In the genomic region with DNA sequence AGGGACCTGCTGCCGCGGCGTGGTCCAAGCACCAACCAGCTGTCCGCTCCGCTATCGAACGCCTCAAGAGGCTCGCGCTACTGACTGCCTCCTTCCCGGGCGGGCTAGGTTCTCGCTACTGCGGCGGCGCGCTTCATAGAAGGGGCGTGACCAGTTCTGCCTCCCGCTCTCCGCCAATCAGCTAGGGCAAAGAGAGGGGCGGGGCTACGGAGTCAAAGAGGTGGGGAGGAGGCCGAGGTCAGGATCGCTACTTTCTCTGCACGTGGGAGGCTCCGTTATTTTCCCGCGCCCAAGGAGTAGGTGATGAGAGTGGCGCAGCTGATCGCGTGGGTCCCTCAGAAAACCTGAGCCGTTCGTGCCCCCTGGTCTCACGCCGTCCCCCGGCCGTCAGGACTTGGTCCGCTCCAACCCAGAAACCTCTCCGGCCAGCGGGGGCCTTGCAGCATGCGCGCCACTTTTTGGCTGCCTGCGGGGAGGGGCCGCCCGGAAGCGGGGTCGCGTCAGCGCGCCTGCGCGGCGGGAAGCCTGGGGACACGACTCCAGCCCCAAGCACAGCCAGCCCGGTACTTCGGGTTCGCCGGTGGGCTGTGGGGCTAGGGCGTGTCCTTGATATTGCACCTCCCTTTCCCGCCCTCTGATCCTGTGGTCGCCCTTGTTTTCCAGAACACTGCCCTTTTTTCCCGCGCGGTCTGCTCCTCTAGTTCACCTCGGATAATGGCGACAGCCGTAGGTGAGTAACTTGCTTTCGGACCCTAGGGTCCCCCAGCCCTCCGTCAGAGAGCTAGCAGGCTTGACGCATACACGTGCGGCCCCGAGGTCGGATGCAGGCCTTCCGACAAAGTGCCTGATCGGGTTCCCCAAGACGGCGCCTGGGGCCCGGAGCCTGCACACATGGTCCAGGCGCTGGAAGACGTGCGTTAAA, we compare ENCODE assay signal across 7 mouse cellular contexts. TPM values are rescaled to one million over a fixed set of nuclear protein-coding genes. Genes with fewer than 3 reads are reported as not detected.
A peak's percentile ranks its signal among the peaks of the same experiment; 100 is the strongest.
DNase-seq lines count a peak whose midpoint lies in the region; ATAC-seq and TF ChIP-seq lines count a peak whose summit lies in the region.

A gene (plus strand): TSS at position 202 of the 922 bp plus-strand sequence.
A gene (minus strand): TSS at position 473 of the 922 bp plus-strand sequence.

- peak within 1 kb of the TSS; percentile 71 for H3K27ac ChIP-seq in intestine, postnatal 0 days (ENCODE audit: low read depth, low read length)
- H3K27ac ChIP-seq in midbrain, embryonic 12.5 days (replicated peaks), result peak within 1 kb of the TSS; percentile 84
- peak within 1 kb of the TSS; percentile 80 for H3K27ac ChIP-seq in small intestine, adult 2 months (ENCODE audit: insufficient read depth, low read depth, low read length)

- peaks cover under 1% of the 10 kb centered on the region; the same call in 1 of the 2 replicates for H3K36me3 ChIP-seq in intestine, postnatal 0 days (ENCODE audit: control insufficient read depth, insufficient read depth)
- H3K36me3 ChIP-seq in midbrain, embryonic 12.5 days, result peaks cover 15% of the 10 kb centered on the region; the same call in 1 of the 2 replicates
- H3K36me3 ChIP-seq in small intestine, adult 2 months (ENCODE audit: control insufficient read depth, insufficient read depth, low read length), result no peaks in the 10 kb centered on the region; the same call in 1 of the 2 replicates

- under 1% methylated on average over 81 of the region's 81 CpGs for WGBS in intestine, postnatal 0 days
- WGBS in midbrain, embryonic 12.5 days, result under 1% methylated on average over 81 of the region's 81 CpGs
- under 1% methylated on average over 81 of the region's 81 CpGs for WGBS in small intestine, adult 2 months

- TF ChIP-seq CTCF in intestine, postnatal 0 days (IDR thresholded peaks at IDR 0.05; ENCODE audit: low read depth), result peak; percentile 24; the same call in 1 of the 2 replicates
- no peak for TF ChIP-seq CTCF in small intestine, adult 2 months (IDR thresholded peaks at IDR 0.05; ENCODE audit: extremely low read depth, insufficient read length, insufficient replicate concordance, low read depth, low read length)

- DNase-seq in adrenal gland, adult 8-10 months, result peak; percentile 98
- peak; percentile 98 for DNase-seq in embryo, embryonic 9.5 days (ENCODE audit: extremely low spot score)
- peak; percentile 96 to 99 for DNase-seq in gastrocnemius, postnatal 4 days (ENCODE audit: low spot score in 2 of 2)
- DNase-seq in left cerebral cortex, postnatal 4 days, result peak; percentile 99

- intact Hi-C loops in left cerebral cortex, postnatal 4 days (cut with DNase I), result no loop called here

- peak; percentile 96 for ATAC-seq in intestine, postnatal 0 days
- ATAC-seq in midbrain, embryonic 12.5 days (ENCODE audit: low FRiP score, low read depth), result peak; percentile 97

- H3K4me1 ChIP-seq in intestine, postnatal 0 days (replicated peaks; ENCODE audit: control insufficient read depth, insufficient read depth, low read length), result no peaks in the 10 kb centered on the region
- H3K4me1 ChIP-seq in midbrain, embryonic 12.5 days, result peaks cover 27% of the 10 kb centered on the region
- H3K4me1 ChIP-seq in small intestine, adult 2 months (ENCODE audit: control insufficient read depth, insufficient read depth, insufficient read length, low read length), result peaks cover 10% of the 10 kb centered on the region; the same call in 1 of the 2 replicates

- no peaks in the 10 kb centered on the region for H3K27me3 ChIP-seq in intestine, postnatal 0 days (replicated peaks; ENCODE audit: control insufficient read depth, insufficient read depth, low read length)
- H3K27me3 ChIP-seq in midbrain, embryonic 12.5 days, result no peaks in the 10 kb centered on the region
- H3K27me3 ChIP-seq in small intestine, adult 2 months (ENCODE audit: control insufficient read depth, insufficient read depth, low read length), result no peaks in the 10 kb centered on the region

- H3K9me3 ChIP-seq in intestine, postnatal 0 days (ENCODE audit: control insufficient read depth), result no peaks in the 10 kb centered on the region
- no peaks in the 10 kb centered on the region for H3K9me3 ChIP-seq in midbrain, embryonic 12.5 days

- peak within 1 kb of the TSS; percentile 73 for H3K4me3 ChIP-seq in intestine, postnatal 0 days (ENCODE audit: low read depth, low read length)
- H3K4me3 ChIP-seq in midbrain, embryonic 12.5 days, result peak within 1 kb of the TSS; percentile 51
- H3K4me3 ChIP-seq in small intestine, adult 2 months (ENCODE audit: low read depth, low read length), result peak within 1 kb of the TSS; percentile 73

- H3K9ac ChIP-seq in intestine, postnatal 0 days (ENCODE audit: low read depth, low read length), result peak within 1 kb of the TSS; percentile 59
- H3K9ac ChIP-seq in midbrain, embryonic 12.5 days (replicated peaks), result peak within 1 kb of the TSS; percentile 65

- peak within 1 kb of the TSS; percentile 90 for H3K4me2 ChIP-seq in intestine, postnatal 0 days (replicated peaks; ENCODE audit: low read depth)
- peak within 1 kb of the TSS; percentile 95 for H3K4me2 ChIP-seq in midbrain, embryonic 12.5 days (replicated peaks)

- TF ChIP-seq POLR2A in small intestine, adult 2 months (IDR thresholded peaks at IDR 0.05; ENCODE audit: low read depth, low read length), result peak; percentile 40; the same call in 1 of the 2 replicates

RNA-seq across cellular contexts. Expression of the first gene that starts in this region (rescaled TPM):
- 100 to 1,000 TPM; 160 to 214 (median 189) TPM for total RNA-seq in adrenal gland, adult 8-10 months (2022)
- total RNA-seq in gastrocnemius, postnatal 4 days (2021), result 100 to 1,000 TPM; 150 to 154 TPM
- 44.3 and 44.9 TPM in 2 replicates for polyA plus RNA-seq in intestine, postnatal 0 days (2015; fragmentation: Nextera tagmentation; extraction: Ambion mirVana)
- total RNA-seq in left cerebral cortex, postnatal 4 days (2021), result 100 to 1,000 TPM; 109 to 118 TPM
- polyA plus RNA-seq in midbrain, embryonic 12.5 days (2016; fragmentation: Nextera tagmentation; extraction: Ambion mirVana), result 288 and 297 TPM in 2 replicates
- 5.9 and 6.1 TPM in 2 replicates for polyA plus RNA-seq in small intestine, adult 2 months (2012; rRNA removed)

RNA-seq across cellular contexts. Expression of the second gene that starts in this region (rescaled TPM):
- 10 to 100 TPM; 15.8 to 26.3 (median 19.0) TPM for total RNA-seq in adrenal gland, adult 8-10 months (2022)
- total RNA-seq in gastrocnemius, postnatal 4 days (2021), result 10 to 100 TPM; 35.6 to 39.2 TPM
- 6.5 and 7.3 TPM in 2 replicates for polyA plus RNA-seq in intestine, postnatal 0 days (2015; fragmentation: Nextera tagmentation; extraction: Ambion mirVana)
- total RNA-seq in left cerebral cortex, postnatal 4 days (2021), result 10 to 100 TPM; 19.8 to 22.0 TPM
- polyA plus RNA-seq in midbrain, embryonic 12.5 days (2016; fragmentation: Nextera tagmentation; extraction: Ambion mirVana), result 23.7 and 24.3 TPM in 2 replicates
- 1.2 TPM in 2 replicates for polyA plus RNA-seq in small intestine, adult 2 months (2012; rRNA removed)

Comparison
In these comparisons a context has a peak if more than half of its experiments do, and no peak if none do; other contexts are left out.
1. Peak in every context shown above with its lines: DNase-seq, ATAC-seq, H3K4me3 ChIP-seq and H3K27ac ChIP-seq.